9 mouse cellular contexts compared by ENCODE assay signal in the genomic region with DNA sequence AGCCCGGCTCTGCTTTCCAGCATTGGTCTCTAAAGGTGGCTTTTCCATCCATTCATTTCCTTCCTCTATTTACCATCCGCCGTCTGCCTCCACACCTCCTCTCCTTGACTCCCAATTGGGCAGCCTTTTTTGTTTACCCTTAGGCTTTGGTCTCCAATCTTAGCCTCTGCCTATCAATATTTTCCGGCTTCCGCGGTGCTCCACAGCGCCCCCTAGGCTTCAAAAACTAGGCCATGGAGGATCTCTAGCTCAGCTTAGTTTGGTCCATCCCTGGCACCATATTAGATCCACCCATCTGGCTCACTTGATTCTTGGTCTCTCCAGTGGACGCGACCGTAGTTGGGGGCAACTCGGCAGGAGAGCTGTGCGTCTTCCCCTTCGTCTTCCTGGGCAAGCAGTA. TPM values are rescaled to one million over a fixed set of nuclear protein-coding genes. Genes with fewer than 3 reads are reported as not detected.
DNase-seq lines count a peak whose midpoint lies in the region; ATAC-seq and TF ChIP-seq lines count a peak whose summit lies in the region.
"Had no signal": no experiment of that assay in that cellular context is flagged by ENCODE, and none has a peak within 500 bp of the region (broad histone marks: within the 10 kb centered on the region; RNA-seq: fewer than 3 reads in every experiment).

No protein-coding gene starts in this region.

- ATAC-seq in CD4-positive, CD25-positive, alpha-beta regulatory T cell, adult 4 months: no peak
- ATAC-seq in hindbrain, embryonic 11.5 days (ENCODE audit: low FRiP score): no peak
- ATAC-seq in hindbrain, embryonic 16.5 days: no peak
- ATAC-seq in midbrain, postnatal 0 days (ENCODE audit: low FRiP score): no peak
- no peak for ATAC-seq in midbrain, embryonic 16.5 days

- H3K27me3 ChIP-seq in hindbrain, embryonic 11.5 days (ENCODE audit: control insufficient read depth, insufficient read depth, low read length): peaks cover 50% of the 10 kb centered on the region
- H3K27me3 ChIP-seq in hindbrain, embryonic 16.5 days (replicated peaks; ENCODE audit: control insufficient read depth, insufficient read depth, low read length): peaks cover 45% of the 10 kb centered on the region
- peaks cover 34% of the 10 kb centered on the region for H3K27me3 ChIP-seq in midbrain, postnatal 0 days (ENCODE audit: insufficient read depth, low read length)
- H3K27me3 ChIP-seq in midbrain, embryonic 16.5 days (ENCODE audit: control insufficient read depth, insufficient read depth, low read depth, low read length): peaks cover 37% of the 10 kb centered on the region

- no peak overlapping the region for H3K27ac ChIP-seq in hindbrain, embryonic 11.5 days (ENCODE audit: low read depth, low read length)
- H3K27ac ChIP-seq in hindbrain, embryonic 16.5 days (ENCODE audit: low read depth, low read length): no peak overlapping the region
- no peak overlapping the region for H3K27ac ChIP-seq in midbrain, postnatal 0 days (ENCODE audit: low read depth, low read length)
- no peak overlapping the region for H3K27ac ChIP-seq in midbrain, embryonic 16.5 days (ENCODE audit: low read length)

- H3K4me2 ChIP-seq in hindbrain, embryonic 11.5 days (replicated peaks; ENCODE audit: low read depth, low read length): no peak overlapping the region
- H3K4me2 ChIP-seq in hindbrain, embryonic 16.5 days (ENCODE audit: low read length): no peak overlapping the region; the same call in 1 of the 2 replicates
- no peak overlapping the region for H3K4me2 ChIP-seq in midbrain, postnatal 0 days (ENCODE audit: low read depth, low read length, poor library complexity, severe bottlenecking)
- H3K4me2 ChIP-seq in midbrain, embryonic 16.5 days (ENCODE audit: low read length): no peak overlapping the region

- no peak overlapping the region for H3K4me3 ChIP-seq in hindbrain, embryonic 11.5 days (ENCODE audit: low read depth, low read length)
- no peak overlapping the region for H3K4me3 ChIP-seq in hindbrain, embryonic 16.5 days (ENCODE audit: low read length)
- H3K4me3 ChIP-seq in midbrain, postnatal 0 days (ENCODE audit: low read depth, low read length): no peak overlapping the region
- no peak overlapping the region for H3K4me3 ChIP-seq in midbrain, embryonic 16.5 days (ENCODE audit: low read depth, low read length)

- TF ChIP-seq CTCF in midbrain, postnatal 0 days (IDR thresholded peaks at IDR 0.05): peak; percentile 63

- no peaks in the 10 kb centered on the region for H3K9me3 ChIP-seq in hindbrain, embryonic 11.5 days (ENCODE audit: control insufficient read depth, low read length)
- H3K9me3 ChIP-seq in hindbrain, embryonic 16.5 days (ENCODE audit: control insufficient read depth, low read length): no peaks in the 10 kb centered on the region
- no peaks in the 10 kb centered on the region for H3K9me3 ChIP-seq in midbrain, postnatal 0 days (ENCODE audit: low read length)
- no peaks in the 10 kb centered on the region for H3K9me3 ChIP-seq in midbrain, embryonic 16.5 days (replicated peaks; ENCODE audit: control insufficient read depth, low read length, poor library complexity, severe bottlenecking)

- 28% methylated on average over 13 of the region's 13 CpGs for WGBS in hindbrain, embryonic 11.5 days
- WGBS in hindbrain, embryonic 16.5 days: 27% methylated on average over 13 of the region's 13 CpGs
- 30% methylated on average over 13 of the region's 13 CpGs for WGBS in midbrain, postnatal 0 days
- 24% methylated on average over 13 of the region's 13 CpGs for WGBS in midbrain, embryonic 16.5 days

- no peaks in the 10 kb centered on the region for H3K36me3 ChIP-seq in hindbrain, embryonic 11.5 days (ENCODE audit: control insufficient read depth, insufficient read depth, low read length)
- no peaks in the 10 kb centered on the region for H3K36me3 ChIP-seq in hindbrain, embryonic 16.5 days (ENCODE audit: control insufficient read depth, insufficient read depth, low read length)
- H3K36me3 ChIP-seq in midbrain, postnatal 0 days (ENCODE audit: insufficient read depth, low read length): no peaks in the 10 kb centered on the region
- H3K36me3 ChIP-seq in midbrain, embryonic 16.5 days (ENCODE audit: control insufficient read depth, insufficient read depth, low read length): no peaks in the 10 kb centered on the region

- DNase-seq in CD4-positive, CD25-positive, alpha-beta regulatory T cell, adult 2 months (ENCODE audit: low read depth, low spot score): peak; percentile 75
- DNase-seq in hindbrain, embryonic 11.5 days (ENCODE audit: low spot score): peak; percentile 69
- no peak for DNase-seq in midbrain, postnatal 0 days (ENCODE audit: low spot score)
- peak; percentile 52 for DNase-seq in retina, postnatal 1 day
- no peak for DNase-seq in urinary bladder, postnatal 14 days (ENCODE audit: low spot score)
- DNase-seq: adrenal gland, adult 8-10 months had no signal

- H3K4me1 ChIP-seq in hindbrain, embryonic 11.5 days (replicated peaks; ENCODE audit: control insufficient read depth, insufficient read depth, low read length): no peaks in the 10 kb centered on the region; the same call in 1 of the 2 replicates
- H3K4me1 ChIP-seq in hindbrain, embryonic 16.5 days (ENCODE audit: control insufficient read depth, insufficient read depth, low read depth, low read length): peaks cover 14% of the 10 kb centered on the region
- H3K4me1 ChIP-seq in midbrain, postnatal 0 days (ENCODE audit: insufficient read depth, low read length): 0 out of 2 replicates have a peak, but pooled peaks cover 4% of the 10 kb centered on the region
- peaks cover 15% of the 10 kb centered on the region for H3K4me1 ChIP-seq in midbrain, embryonic 16.5 days (ENCODE audit: control insufficient read depth, insufficient read depth, low read length)

- H3K9ac ChIP-seq in hindbrain, embryonic 11.5 days (ENCODE audit: low read depth, low read length): no peak overlapping the region
- H3K9ac ChIP-seq in hindbrain, embryonic 16.5 days (ENCODE audit: low read depth, low read length): no peak overlapping the region
- no peak overlapping the region for H3K9ac ChIP-seq in midbrain, postnatal 0 days (replicated peaks; ENCODE audit: low read length, poor library complexity, severe bottlenecking)
- H3K9ac ChIP-seq in midbrain, embryonic 16.5 days (ENCODE audit: low read depth, low read length): no peak overlapping the region

RNA-seq across cellular contexts. Expression of a gene that starts 9.9 kb away (rescaled TPM):
- polyA plus RNA-seq in CD4-positive, CD25-positive, alpha-beta regulatory T cell, adult 4 months (2017; shearing (Covaris generic)): 1 to 10 TPM; 2.0 to 4.1 TPM
- polyA plus RNA-seq in hindbrain, embryonic 11.5 days (2014; fragmentation: Nextera tagmentation; extraction: Ambion mirVana): 1.3 TPM in 2 replicates
- polyA plus RNA-seq in hindbrain, embryonic 16.5 days (2015; fragmentation: Nextera tagmentation; extraction: Ambion mirVana): 22.5 and 29.3 TPM in 2 replicates
- total RNA-seq in midbrain, postnatal 0 days (2014; rRNA removed): 7.5 and 13.4 TPM in 2 replicates
- polyA plus RNA-seq in midbrain, postnatal 0 days (2015; fragmentation: Nextera tagmentation; extraction: Ambion mirVana): 7.1 and 8.2 TPM in 2 replicates
- 26.7 and 28.0 TPM in 2 replicates for polyA plus RNA-seq in midbrain, embryonic 16.5 days (2015; fragmentation: Nextera tagmentation; extraction: Ambion mirVana)

RNA-seq across cellular contexts. Expression of a gene that starts 10.1 kb away (rescaled TPM):
- under 1 TPM in 1 of 2 experiments, not detected in 1; 0.31 TPM for polyA plus RNA-seq in CD4-positive, CD25-positive, alpha-beta regulatory T cell, adult 4 months (2017; shearing (Covaris generic))
- polyA plus RNA-seq in hindbrain, embryonic 11.5 days (2014; fragmentation: Nextera tagmentation; extraction: Ambion mirVana): 7.4 and 7.5 TPM in 2 replicates
- polyA plus RNA-seq in hindbrain, embryonic 16.5 days (2015; fragmentation: Nextera tagmentation; extraction: Ambion mirVana): 52.7 and 54.9 TPM in 2 replicates
- 311 and 368 TPM in 2 replicates for total RNA-seq in midbrain, postnatal 0 days (2014; rRNA removed)
- 83.5 and 86.4 TPM in 2 replicates for polyA plus RNA-seq in midbrain, postnatal 0 days (2015; fragmentation: Nextera tagmentation; extraction: Ambion mirVana)
- 52.8 and 57.7 TPM in 2 replicates for polyA plus RNA-seq in midbrain, embryonic 16.5 days (2015; fragmentation: Nextera tagmentation; extraction: Ambion mirVana)

RNA-seq across cellular contexts. Expression of a gene that starts 38.9 kb away (rescaled TPM):
- 1 to 10 TPM; 5.6 to 8.2 TPM for polyA plus RNA-seq in CD4-positive, CD25-positive, alpha-beta regulatory T cell, adult 4 months (2017; shearing (Covaris generic))
- polyA plus RNA-seq in hindbrain, embryonic 11.5 days (2014; fragmentation: Nextera tagmentation; extraction: Ambion mirVana): 8.6 and 8.8 TPM in 2 replicates
- polyA plus RNA-seq in hindbrain, embryonic 16.5 days (2015; fragmentation: Nextera tagmentation; extraction: Ambion mirVana): 13.4 and 17.1 TPM in 2 replicates
- 28.9 and 29.0 TPM in 2 replicates for total RNA-seq in midbrain, postnatal 0 days (2014; rRNA removed)
- polyA plus RNA-seq in midbrain, postnatal 0 days (2015; fragmentation: Nextera tagmentation; extraction: Ambion mirVana): 11.1 and 11.4 TPM in 2 replicates
- 16.2 and 16.9 TPM in 2 replicates for polyA plus RNA-seq in midbrain, embryonic 16.5 days (2015; fragmentation: Nextera tagmentation; extraction: Ambion mirVana)

Comparison
In these comparisons a context has a peak if more than half of its experiments do, and no peak if none do; other contexts are left out.
1. DNase-seq: peak in CD4-positive, CD25-positive, alpha-beta regulatory T cell, adult 2 months (single experiment), hindbrain, embryonic 11.5 days (single experiment) and retina, postnatal 1 day (single experiment); none in midbrain, postnatal 0 days (single experiment) and urinary bladder, postnatal 14 days (single experiment).